Mouse (Mus musculus): ENCODE results near the gene Creb3l4. TPM values are rescaled to one million over a fixed set of nuclear protein-coding genes. Genes with fewer than 3 reads are reported as not detected.
"Not testable (repeated sequence)": the region's sequence is repeated elsewhere in the genome, so short reads cannot be mapped to it uniquely, and the experiment has no call there.

Gene Creb3l4
- 6.5 and 6.8 TPM in 2 replicates for polyA plus RNA-seq (2015; fragmentation: Nextera tagmentation; extraction: Ambion mirVana)

- H3K27ac ChIP-seq (ENCODE audit: low read length) = peak within 1 kb of the TSS; percentile 70
- H3K9ac ChIP-seq (replicated peaks; ENCODE audit: low read length) = peak within 1 kb of the TSS; percentile 65
- peak within 1 kb of the TSS; percentile 51 for H3K4me3 ChIP-seq (ENCODE audit: low read length)
- no peaks in the 10 kb centered on the region for H3K36me3 ChIP-seq (ENCODE audit: insufficient read depth, low read length)
- no peaks in the 10 kb centered on the region for H3K27me3 ChIP-seq (ENCODE audit: insufficient read depth, low read length)
- H3K4me1 ChIP-seq (ENCODE audit: insufficient read depth, low read length) = peaks cover 15% of the 10 kb centered on the region
- peak within 1 kb of the TSS; percentile 86 for H3K4me2 ChIP-seq (replicated peaks; ENCODE audit: low read depth, low read length)
- peak; percentile 54 for ATAC-seq (ENCODE audit: low FRiP score, low TSS enrichment)
- WGBS = 3% methylated on average over 19 of the region's 19 CpGs
- no peaks in the 10 kb centered on the region for H3K9me3 ChIP-seq (ENCODE audit: low read length)
These were observed at the start of gene Creb3l4 for GRCm38 (mm10) chr3:90242984-90243775. TSS of gene Creb3l4 (minus strand) at chr3:90243512.

- peak within 1 kb of the TSS; percentile 98 for H3K27ac ChIP-seq (ENCODE audit: low read length)
- ATAC-seq (ENCODE audit: low FRiP score, low TSS enrichment) = peak; percentile 99
- H3K36me3 ChIP-seq (ENCODE audit: insufficient read depth, low read length) = no peaks in the 10 kb centered on the region
- WGBS = under 1% methylated on average over 44 of the region's 47 CpGs
- H3K4me1 ChIP-seq (ENCODE audit: insufficient read depth, low read length) = peaks cover 21% of the 10 kb centered on the region
- H3K4me3 ChIP-seq (ENCODE audit: low read length) = peak within 1 kb of the TSS; percentile 95
- peak within 1 kb of the TSS; percentile 92 for H3K9ac ChIP-seq (replicated peaks; ENCODE audit: low read length)
- no peaks in the 10 kb centered on the region for H3K9me3 ChIP-seq (ENCODE audit: low read length)
- no peaks in the 10 kb centered on the region for H3K27me3 ChIP-seq (ENCODE audit: insufficient read depth, low read length)
- peak within 1 kb of the TSS; percentile 78 for H3K4me2 ChIP-seq (replicated peaks; ENCODE audit: low read depth, low read length)
These were observed 49.3 kb upstream of the Creb3l4 start, which contains the start of gene Gatad2b for GRCm38 (mm10) chr3:90292345-90293275. TSS of gene Gatad2b (plus strand) at chr3:90293178.

GRCm38 (mm10) chr3:90291982-90292344, 48.7 kb upstream of the Creb3l4 start:
- Histone ChIP-seq H3K4me1 (ENCODE audit: insufficient read depth, low read length) (peaks cover 20% of the 10 kb centered on the region), H3K36me3 (ENCODE audit: insufficient read depth, low read length) (no peaks in the 10 kb centered on the region), H3K9ac (replicated peaks; ENCODE audit: low read length) (peak overlapping the region; percentile 87), H3K27me3 (ENCODE audit: insufficient read depth, low read length) (no peaks in the 10 kb centered on the region), H3K27ac (ENCODE audit: low read length) (peak overlapping the region; percentile 98), H3K4me2 (replicated peaks; ENCODE audit: low read depth, low read length) (peak overlapping the region; percentile 78), H3K4me3 (ENCODE audit: low read length) (peak overlapping the region; percentile 95), H3K9me3 (ENCODE audit: low read length) (no peaks in the 10 kb centered on the region)
- 36% methylated on average over 2 of the region's 2 CpGs for WGBS
- no peak for ATAC-seq (ENCODE audit: low FRiP score, low TSS enrichment)

GRCm38 (mm10) chr3:90290602-90291001, 47.3 kb upstream of the Creb3l4 start:
- no peak overlapping the region for H3K27ac ChIP-seq (ENCODE audit: low read length)
- ATAC-seq (ENCODE audit: low FRiP score, low TSS enrichment) = no peak
- no peak overlapping the region for H3K4me3 ChIP-seq (ENCODE audit: low read length)
- H3K9ac ChIP-seq (replicated peaks; ENCODE audit: low read length) = no peak overlapping the region
- no peak overlapping the region for H3K4me2 ChIP-seq (replicated peaks; ENCODE audit: low read depth, low read length)
- H3K9me3 ChIP-seq (ENCODE audit: low read length) = no peaks in the 10 kb centered on the region
- H3K36me3 ChIP-seq (ENCODE audit: insufficient read depth, low read length) = no peaks in the 10 kb centered on the region
- 84% methylated on average over 1 of the region's 1 CpGs for WGBS
- no peaks in the 10 kb centered on the region for H3K27me3 ChIP-seq (ENCODE audit: insufficient read depth, low read length)
- peaks cover 16% of the 10 kb centered on the region for H3K4me1 ChIP-seq (ENCODE audit: insufficient read depth, low read length)

- H3K4me2 ChIP-seq (replicated peaks; ENCODE audit: low read depth, low read length); H3K9ac ChIP-seq (replicated peaks; ENCODE audit: low read length); H3K27ac ChIP-seq (ENCODE audit: low read length); H3K4me3 ChIP-seq (ENCODE audit: low read length); H3K4me1 ChIP-seq (ENCODE audit: insufficient read depth, low read length); H3K9me3 ChIP-seq (ENCODE audit: low read length); H3K36me3 ChIP-seq (ENCODE audit: insufficient read depth, low read length); ATAC-seq (ENCODE audit: low FRiP score, low TSS enrichment); H3K27me3 ChIP-seq (ENCODE audit: insufficient read depth, low read length): not testable (repeated sequence)
- 63% methylated on average over 2 of the region's 3 CpGs for WGBS
These were observed 46.1 kb upstream of the Creb3l4 start for GRCm38 (mm10) chr3:90289403-90289802.

GRCm38 (mm10) chr3:90284150-90284549, 40.8 kb upstream of the Creb3l4 start:
- no peaks in the 10 kb centered on the region for H3K4me1 ChIP-seq (ENCODE audit: insufficient read depth, low read length)
- ATAC-seq (ENCODE audit: low FRiP score, low TSS enrichment) = no peak
- no peak overlapping the region for H3K4me2 ChIP-seq (replicated peaks; ENCODE audit: low read depth, low read length)
- no peak overlapping the region for H3K27ac ChIP-seq (ENCODE audit: low read length)
- H3K9ac ChIP-seq (replicated peaks; ENCODE audit: low read length) = no peak overlapping the region
- no peaks in the 10 kb centered on the region for H3K27me3 ChIP-seq (ENCODE audit: insufficient read depth, low read length)
- 91% methylated on average over 2 of the region's 2 CpGs for WGBS
- peaks cover 8% of the 10 kb centered on the region; the same call in 1 of the 2 replicates for H3K36me3 ChIP-seq (ENCODE audit: insufficient read depth, low read length)
- H3K4me3 ChIP-seq (ENCODE audit: low read length) = no peak overlapping the region
- H3K9me3 ChIP-seq (ENCODE audit: low read length) = no peaks in the 10 kb centered on the region

GRCm38 (mm10) chr3:90280708-90281107, 37.4 kb upstream of the Creb3l4 start:
- no peak overlapping the region for H3K4me2 ChIP-seq (replicated peaks; ENCODE audit: low read depth, low read length)
- no peak for ATAC-seq (ENCODE audit: low FRiP score, low TSS enrichment)
- H3K36me3 ChIP-seq (ENCODE audit: insufficient read depth, low read length) = peaks cover 13% of the 10 kb centered on the region
- H3K4me3 ChIP-seq (ENCODE audit: low read length) = no peak overlapping the region
- no peaks in the 10 kb centered on the region for H3K9me3 ChIP-seq (ENCODE audit: low read length)
- no peak overlapping the region for H3K9ac ChIP-seq (replicated peaks; ENCODE audit: low read length)
- 91% methylated on average over 9 of the region's 9 CpGs for WGBS
- no peaks in the 10 kb centered on the region for H3K27me3 ChIP-seq (ENCODE audit: insufficient read depth, low read length)
- no peaks in the 10 kb centered on the region for H3K4me1 ChIP-seq (ENCODE audit: insufficient read depth, low read length)
- H3K27ac ChIP-seq (ENCODE audit: low read length) = no peak overlapping the region

- Histone ChIP-seq H3K27me3 (ENCODE audit: insufficient read depth, low read length) (no peaks in the 10 kb centered on the region), H3K27ac (ENCODE audit: low read length) (no peak overlapping the region), H3K4me3 (ENCODE audit: low read length) (no peak overlapping the region), H3K4me1 (ENCODE audit: insufficient read depth, low read length) (no peaks in the 10 kb centered on the region), H3K9ac (replicated peaks; ENCODE audit: low read length) (no peak overlapping the region), H3K9me3 (ENCODE audit: low read length) (no peaks in the 10 kb centered on the region), H3K36me3 (ENCODE audit: insufficient read depth, low read length) (peaks cover 13% of the 10 kb centered on the region), H3K4me2 (replicated peaks; ENCODE audit: low read depth, low read length) (no peak overlapping the region)
- no peak for ATAC-seq (ENCODE audit: low FRiP score, low TSS enrichment)
- 96% methylated on average over 7 of the region's 7 CpGs for WGBS
These were observed 36.4 kb upstream of the Creb3l4 start for GRCm38 (mm10) chr3:90279743-90280142.

GRCm38 (mm10) chr3:90279216-90279615, 35.9 kb upstream of the Creb3l4 start:
- H3K9ac ChIP-seq (replicated peaks; ENCODE audit: low read length) = no peak overlapping the region
- 95% methylated on average over 9 of the region's 9 CpGs for WGBS
- no peak overlapping the region for H3K4me2 ChIP-seq (replicated peaks; ENCODE audit: low read depth, low read length)
- peaks cover 13% of the 10 kb centered on the region for H3K36me3 ChIP-seq (ENCODE audit: insufficient read depth, low read length)
- H3K27ac ChIP-seq (ENCODE audit: low read length) = no peak overlapping the region
- no peak overlapping the region for H3K4me3 ChIP-seq (ENCODE audit: low read length)
- ATAC-seq (ENCODE audit: low FRiP score, low TSS enrichment) = no peak
- no peaks in the 10 kb centered on the region for H3K4me1 ChIP-seq (ENCODE audit: insufficient read depth, low read length)
- H3K9me3 ChIP-seq (ENCODE audit: low read length) = no peaks in the 10 kb centered on the region
- H3K27me3 ChIP-seq (ENCODE audit: insufficient read depth, low read length) = no peaks in the 10 kb centered on the region
